Mouse (Mus musculus) kidney, adult 2 months (tissue): Measurements from ENCODE around the gene Elovl5. TPM values are rescaled to one million over a fixed set of nuclear protein-coding genes. Genes with fewer than 3 reads are reported as not detected.

Source experiments
- DNase-seq: peaks from one replicate; pipeline ENCODE4 v3.0.0; 2021
- H3K27ac ChIP-seq: fragments of 200-500 bp; 2 replicates; pipeline ENCODE4 v1.5.1; 2012; ENCODE audit warnings: low read depth, low read length, control low read depth, inconsistent platforms; ENCODE audit not compliant: insufficient read depth
- H3K27me3 ChIP-seq: fragments of 200-500 bp; replicated peaks from 2 replicates; pipeline ENCODE4 v1.6.1; 2012; ENCODE audit warnings: mild to moderate bottlenecking, moderate library complexity, low read length, inconsistent platforms; ENCODE audit not compliant: control insufficient read depth, insufficient read depth
- H3K36me3 ChIP-seq: fragments of 200-500 bp; 2 replicates; pipeline ENCODE4 v1.6.1; 2012; ENCODE audit warnings: mild to moderate bottlenecking, moderate library complexity, low read length, inconsistent platforms; ENCODE audit not compliant: control insufficient read depth, insufficient read depth
- H3K4me1 ChIP-seq: fragments of 200-500 bp; 2 replicates; pipeline ENCODE4 v1.6.1; 2011; ENCODE audit warnings: low read length; ENCODE audit not compliant: control insufficient read depth, insufficient read depth
- H3K4me3 ChIP-seq: fragments of 200-500 bp; 2 replicates; pipeline ENCODE4 v1.5.1; 2011; ENCODE audit warnings: mild to moderate bottlenecking, low read depth, low read length, control low read depth; ENCODE audit not compliant: insufficient read depth
- CTCF ChIP-seq: fragments of 200-500 bp; conservative IDR thresholded peaks from 2 replicates; pipeline ENCODE4 v1.5.1; 2011; ENCODE audit warnings: low read depth, mild to moderate bottlenecking, control low read depth, low read length, moderate library complexity, mixed read lengths; ENCODE audit not compliant: insufficient read depth, insufficient read length
- POLR2A ChIP-seq: fragments of 200-500 bp; IDR thresholded peaks from one replicate; pipeline ENCODE4 v1.6.1; 2011; ENCODE audit warnings: low read depth, low read length, control low read depth
- WGBS: fragments of 180-500 bp; shearing (Covaris S2); methylation state at CpG from one replicate; pipeline ENCODE4 v1.1.7; 2018; 5-methylcytosine and 5-hydroxymethylcytosine counted together
- polyA plus RNA-seq: library from polyadenylated mRNA; depleted of rRNA; stranded (reverse); fragments of >200 nt; gene quantifications from 2 replicates; pipeline ENCODE4 v1.2.3, GENCODE M21; 2012

Gene Elovl5
- polyA plus RNA-seq, 1 experiment, result 70.0 TPM

DNA sequence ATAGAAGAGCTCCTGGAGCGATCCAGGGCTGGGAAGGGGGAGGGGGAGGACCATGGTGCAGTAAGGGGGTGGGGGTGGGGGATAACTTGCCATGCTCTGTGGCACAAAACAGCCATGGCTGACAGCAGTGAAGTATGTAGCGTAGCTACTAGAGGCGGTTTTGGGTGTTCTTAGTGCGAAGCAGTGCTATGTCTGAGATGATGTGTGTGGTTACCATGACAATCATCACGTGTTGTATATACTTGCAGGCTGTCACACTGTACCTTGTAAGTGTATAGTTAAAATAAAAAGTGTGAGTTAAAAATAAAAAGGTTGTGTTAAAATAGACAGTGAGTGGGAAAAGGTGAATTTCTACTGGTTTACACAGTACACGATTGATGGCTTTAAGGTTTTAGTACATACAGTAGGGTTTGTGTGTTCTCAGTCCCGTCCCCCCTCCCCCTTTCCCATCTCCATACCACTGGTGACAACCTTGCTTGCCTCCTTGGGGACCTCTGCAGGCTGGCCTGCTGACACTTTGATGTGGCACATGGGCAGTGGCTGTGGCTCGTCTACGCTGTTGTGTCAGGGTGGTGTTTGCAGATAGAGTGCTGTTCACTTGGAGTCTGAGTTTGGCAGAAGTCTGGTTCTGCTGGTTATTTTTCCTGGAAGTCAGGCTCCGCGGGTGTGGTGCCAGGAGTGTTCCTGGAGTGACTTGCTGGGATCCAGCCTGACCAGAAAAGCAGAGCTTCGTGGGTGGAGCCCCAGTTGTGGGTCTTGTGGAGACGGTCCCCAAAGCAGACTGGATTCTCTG, 21.8 kb downstream of the Elovl5 start:
- 44% methylated on average over 13 of the region's 13 CpGs for WGBS
- peak; percentile 87 for DNase-seq
- TF ChIP-seq CTCF (no peak), POLR2A (no peak)
- Histone ChIP-seq H3K27me3 (no peaks in the 10 kb centered on the region), H3K4me1 (peaks cover 14% of the 10 kb centered on the region), H3K4me3 (no peak overlapping the region), H3K27ac (no peak overlapping the region), H3K36me3 (no peaks in the 10 kb centered on the region)

DNA sequence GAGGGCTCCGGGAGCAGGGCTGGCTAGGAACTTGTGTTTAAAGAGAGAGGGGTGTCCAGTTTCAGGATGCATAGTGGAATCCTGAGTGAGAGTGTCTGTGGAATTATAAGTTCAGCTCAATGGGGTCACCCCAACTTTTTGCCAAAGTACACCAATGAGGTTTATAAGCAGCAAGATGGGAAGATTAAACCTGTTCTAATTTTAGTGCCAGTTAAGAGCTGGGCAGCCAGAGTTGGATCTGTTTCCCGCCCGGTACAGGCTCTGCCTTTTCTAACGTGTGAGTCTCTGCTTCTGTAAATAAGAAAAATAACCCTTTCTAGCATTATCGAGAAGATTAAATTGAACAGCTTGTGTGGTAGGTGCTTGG, 22.4 kb downstream of the Elovl5 start:
- peaks cover 14% of the 10 kb centered on the region for H3K4me1 ChIP-seq
- TF ChIP-seq POLR2A (no peak), CTCF (no peak)
- H3K27ac ChIP-seq, result no peak overlapping the region
- H3K27me3 ChIP-seq, result no peaks in the 10 kb centered on the region
- H3K4me3 ChIP-seq, result no peak overlapping the region
- H3K36me3 ChIP-seq, result no peaks in the 10 kb centered on the region
- WGBS, result 63% methylated on average over 5 of the region's 5 CpGs
- DNase-seq, result no peak

DNA sequence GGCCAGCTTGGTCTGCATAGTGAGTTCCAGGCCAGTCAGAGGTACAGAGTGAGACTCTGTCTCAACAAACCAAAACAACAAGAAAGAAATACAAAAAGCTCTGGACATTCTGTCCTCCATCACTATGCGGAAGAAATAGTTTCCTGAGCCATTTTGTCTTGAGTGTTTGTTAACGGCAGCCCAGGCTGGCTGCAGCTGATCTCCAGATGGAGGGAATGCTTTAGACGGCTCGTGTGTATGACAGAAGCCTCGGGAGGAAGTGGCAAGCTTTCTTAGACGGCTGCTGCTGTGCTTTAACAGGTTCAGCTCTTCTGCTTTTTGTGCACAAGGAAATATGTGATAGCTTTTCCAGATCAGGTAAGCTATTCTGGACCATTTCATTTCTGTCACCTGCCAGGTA, 23.9 kb downstream of the Elovl5 start:
- H3K27ac ChIP-seq, result no peak overlapping the region
- WGBS, result 65% methylated on average over 6 of the region's 6 CpGs
- H3K27me3 ChIP-seq, result no peaks in the 10 kb centered on the region
- H3K36me3 ChIP-seq, result no peaks in the 10 kb centered on the region
- H3K4me1 ChIP-seq, result peaks cover 9% of the 10 kb centered on the region
- no peak overlapping the region for H3K4me3 ChIP-seq
- no peak for DNase-seq
- TF ChIP-seq POLR2A (no peak), CTCF (no peak)

DNA sequence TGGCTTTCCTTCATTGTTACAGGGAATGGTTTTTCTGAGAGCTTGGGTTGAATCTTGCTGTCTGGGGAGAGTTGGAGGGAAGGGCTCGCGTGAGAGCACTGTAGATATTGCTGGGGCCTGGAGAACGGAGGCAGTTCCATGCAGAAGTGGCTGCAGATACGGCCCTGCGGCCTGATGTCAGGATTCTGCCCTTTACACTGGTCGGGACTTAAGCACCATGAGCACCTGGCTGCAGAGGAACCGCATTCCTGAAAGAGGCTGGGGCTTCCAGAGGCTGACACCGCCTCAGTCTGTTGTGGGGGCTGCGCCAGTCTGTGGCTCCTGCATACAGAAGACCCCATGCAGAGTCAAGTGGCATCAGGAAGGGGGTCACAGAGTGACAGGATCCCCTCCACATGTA, 24.7 kb downstream of the Elovl5 start:
- Histone ChIP-seq H3K27me3 (no peaks in the 10 kb centered on the region), H3K27ac (no peak overlapping the region), H3K4me1 (peaks cover 9% of the 10 kb centered on the region), H3K36me3 (no peaks in the 10 kb centered on the region), H3K4me3 (no peak overlapping the region)
- no peak for TF ChIP-seq CTCF
- TF ChIP-seq POLR2A, result no peak
- 76% methylated on average over 9 of the region's 9 CpGs for WGBS
- DNase-seq, result no peak

GRCm38 (mm10) chr9:77942411-77942810, 25.2 kb downstream of the Elovl5 start:
- Histone ChIP-seq H3K4me1 (peaks cover 9% of the 10 kb centered on the region), H3K4me3 (no peak overlapping the region), H3K27ac (no peak overlapping the region), H3K27me3 (no peaks in the 10 kb centered on the region), H3K36me3 (no peaks in the 10 kb centered on the region)
- no peak for TF ChIP-seq CTCF
- TF ChIP-seq POLR2A, result no peak
- WGBS, result 88% methylated on average over 10 of the region's 10 CpGs
- no peak for DNase-seq

DNA sequence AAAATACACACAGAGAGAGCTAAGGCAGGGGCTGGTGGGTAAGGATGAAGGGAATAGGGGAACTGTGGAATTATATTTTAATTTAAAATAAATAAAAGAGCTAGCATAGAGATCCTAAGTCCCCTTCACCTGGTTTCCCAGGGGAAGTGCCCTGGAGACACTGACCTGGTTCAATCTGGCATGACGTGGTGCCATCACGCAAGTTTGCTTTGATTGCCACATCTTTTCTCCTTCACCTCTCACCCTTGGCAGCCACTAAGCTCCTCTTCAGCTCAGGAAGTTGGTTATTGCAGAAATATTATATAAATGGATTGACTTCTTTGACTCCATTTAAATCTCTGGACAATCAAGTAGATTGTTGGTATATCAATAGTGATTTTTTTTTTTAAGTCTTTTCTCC, 26.2 kb downstream of the Elovl5 start:
- Histone ChIP-seq H3K36me3 (no peaks in the 10 kb centered on the region), H3K27me3 (no peaks in the 10 kb centered on the region), H3K27ac (no peak overlapping the region), H3K4me1 (peaks cover 9% of the 10 kb centered on the region), H3K4me3 (no peak overlapping the region)
- 76% methylated on average over 2 of the region's 2 CpGs for WGBS
- no peak for TF ChIP-seq CTCF
- TF ChIP-seq POLR2A, result no peak
- no peak for DNase-seq

DNA sequence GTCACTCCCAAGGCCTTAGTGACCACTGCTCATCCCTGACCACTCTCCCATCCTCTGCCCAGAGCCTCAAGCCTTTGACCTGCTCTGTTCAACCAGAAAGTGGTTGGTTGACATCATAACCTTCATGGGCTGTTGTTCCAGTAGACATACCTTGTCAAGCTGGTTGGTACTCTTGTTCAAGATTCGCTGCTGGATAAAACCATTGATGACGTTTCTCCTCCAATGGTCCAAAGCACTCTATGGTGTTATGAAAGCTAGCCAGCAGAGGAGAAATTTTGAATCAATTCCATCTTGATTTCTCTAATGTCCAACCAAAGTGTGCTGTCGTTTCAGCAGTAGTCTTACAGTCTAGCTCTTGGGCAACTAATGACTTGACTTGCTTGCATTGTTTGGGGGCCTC, 27.0 kb downstream of the Elovl5 start:
- H3K4me3 ChIP-seq, result no peak overlapping the region
- 79% methylated on average over 3 of the region's 3 CpGs for WGBS
- H3K4me1 ChIP-seq, result peaks cover 6% of the 10 kb centered on the region
- no peaks in the 10 kb centered on the region for H3K36me3 ChIP-seq
- no peak for TF ChIP-seq CTCF
- TF ChIP-seq POLR2A, result no peak
- no peak overlapping the region for H3K27ac ChIP-seq
- H3K27me3 ChIP-seq, result no peaks in the 10 kb centered on the region
- no peak for DNase-seq
